Mouse (Mus musculus) adrenal gland, postnatal 25 days (tissue): ENCODE data around the gene Txk. TPM values are rescaled to one million over a fixed set of nuclear protein-coding genes. Genes with fewer than 3 reads are reported as not detected.
A peak's percentile ranks its signal among the peaks of the same experiment; 100 is the strongest.

ENCODE experiments used
- DNase-seq: peaks from one replicate; pipeline ENCODE4 v3.0.0; 2021; ENCODE audit warnings: mixed read lengths
- total RNA-seq: library from RNA; stranded (reverse); gene quantifications from 2 replicates; pipeline ENCODE4 v1.2.3, GENCODE M21; 2021

Gene Txk
- total RNA-seq, 1 experiment from 2014 or later, result not detected

DNA sequence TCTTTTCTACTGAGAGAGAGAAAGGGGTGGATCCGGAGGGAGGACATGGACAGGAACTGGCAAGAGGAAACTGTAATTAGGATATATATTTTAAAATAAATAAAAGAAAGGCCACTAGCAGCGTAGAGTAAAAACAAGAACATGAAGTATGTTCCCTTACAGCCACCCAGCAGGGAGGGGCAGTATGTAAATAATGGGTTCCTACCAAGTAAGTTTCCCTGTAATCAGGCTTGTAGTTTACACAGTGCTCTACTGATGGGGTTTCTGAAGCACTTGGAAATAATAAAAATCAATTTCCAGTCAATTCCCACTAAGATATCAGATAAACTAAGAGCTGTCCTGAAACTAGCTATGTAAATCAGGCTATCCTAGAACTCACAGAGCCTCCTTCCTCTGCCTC, 57.9 kb downstream of the Txk start:
- DNase-seq, result no peak

- DNase-seq, result no peak
These were observed 62.1 kb downstream of the Txk start for GRCm38 (mm10) chr5:72690516-72690915.

DNA sequence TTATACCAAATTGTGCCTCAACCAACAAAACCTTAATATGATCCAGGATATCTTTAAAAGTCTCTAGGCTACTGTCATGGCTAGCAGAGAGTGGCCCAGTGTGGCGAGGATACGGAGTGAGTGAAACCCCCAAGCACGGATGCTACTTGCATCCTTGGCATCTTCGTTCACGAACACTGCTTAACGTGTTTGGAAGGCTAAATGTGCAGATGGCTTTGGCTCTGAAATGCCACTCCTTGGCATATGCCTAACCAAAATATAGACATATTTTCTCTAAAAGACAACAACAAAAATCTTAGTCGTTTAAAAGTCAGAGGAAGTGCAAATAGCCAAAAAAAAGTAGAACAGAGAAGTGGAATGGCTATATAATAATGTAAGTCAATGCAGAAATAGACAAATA, 63.0 kb downstream of the Txk start:
- DNase-seq, result no peak

- DNase-seq, result no peak
These were observed 71.1 kb downstream of the Txk start for GRCm38 (mm10) chr5:72681451-72681850.

DNA sequence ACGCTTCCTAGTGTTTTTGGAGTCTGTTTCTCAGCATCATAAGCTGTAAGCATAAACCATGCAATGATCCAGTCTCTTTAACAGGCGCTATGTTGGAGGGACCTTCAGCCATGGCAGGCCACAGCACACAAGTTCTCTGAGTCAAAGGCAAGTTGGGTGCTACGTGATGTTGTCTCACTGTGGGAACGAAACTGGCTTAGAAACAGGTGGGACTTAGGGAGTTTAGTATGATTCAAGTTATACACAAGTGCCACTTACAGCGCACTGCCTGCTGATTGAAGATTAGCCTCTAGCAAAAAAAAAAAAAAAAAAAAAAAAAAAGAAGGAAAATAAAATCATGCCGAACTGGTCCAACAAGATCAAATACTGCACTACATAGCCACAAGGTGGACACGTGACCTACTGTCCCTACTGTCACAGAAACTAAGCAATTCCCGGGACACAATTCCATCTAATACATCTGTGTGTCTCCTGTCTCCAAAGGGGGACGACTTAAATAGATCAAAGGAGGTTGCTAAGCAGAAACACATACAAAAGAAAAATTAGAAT, 77.5 kb downstream of the Txk start:
- no peak for DNase-seq

DNA sequence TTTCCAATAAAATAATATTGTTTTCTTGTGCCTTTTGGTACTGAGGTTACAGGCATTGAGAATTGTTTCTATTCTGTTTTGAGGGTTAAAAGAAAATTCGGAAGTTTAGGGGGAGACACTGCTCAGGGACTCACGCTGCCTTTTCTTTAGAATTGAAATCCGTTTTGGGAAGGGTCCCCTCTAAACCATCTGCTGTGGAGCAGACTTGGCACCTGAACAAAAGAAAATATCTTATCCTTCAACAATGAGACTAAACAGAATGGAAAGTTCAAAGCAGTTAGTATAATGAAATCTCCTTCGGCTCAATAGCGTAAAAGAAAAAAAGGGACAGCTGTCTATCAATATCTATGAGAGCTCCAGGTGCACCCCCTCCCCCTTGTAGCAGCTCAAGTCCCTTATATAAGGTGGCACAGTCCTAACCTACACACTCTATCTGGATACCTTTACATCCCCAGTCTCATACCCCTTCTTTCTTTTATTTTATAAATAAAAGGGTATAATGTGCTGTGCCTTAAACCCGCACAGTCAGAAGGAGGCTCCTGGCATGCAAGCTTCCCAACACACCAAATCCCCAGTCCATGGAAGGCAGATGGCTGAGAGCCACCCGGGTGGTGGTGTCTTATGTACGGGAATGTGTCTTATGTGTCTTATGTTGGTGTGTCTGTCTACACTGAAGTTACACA, 81.4 kb downstream of the Txk start:
- no peak for DNase-seq

- no peak for DNase-seq
These were observed 84.2 kb downstream of the Txk start for GRCm38 (mm10) chr5:72668351-72668750.

GRCm38 (mm10) chr5:72666428-72666827, 86.1 kb downstream of the Txk start:
- DNase-seq, result no peak

DNA sequence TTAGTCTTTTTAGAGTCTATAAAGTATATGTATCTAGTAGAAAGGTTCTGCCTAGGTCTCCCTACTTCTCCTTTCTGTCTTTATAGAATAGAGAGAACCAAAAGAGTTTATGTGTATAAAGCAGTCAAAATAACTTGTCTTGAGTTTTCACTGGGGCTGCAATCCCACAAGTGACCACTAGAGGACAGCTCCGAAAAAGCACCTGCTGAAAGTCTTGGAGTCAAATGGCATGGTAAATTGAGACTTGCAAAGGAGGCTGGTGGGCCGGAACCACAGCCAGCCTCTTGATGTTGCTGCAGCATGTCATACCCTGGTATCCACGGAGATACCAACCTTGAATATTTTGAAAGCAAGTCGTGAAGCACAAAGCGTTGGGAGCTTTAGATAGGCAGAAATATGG, 87.3 kb downstream of the Txk start:
- DNase-seq, result peak; percentile 44

- no peak for DNase-seq
These were observed 87.7 kb downstream of the Txk start for GRCm38 (mm10) chr5:72664854-72665253.

DNA sequence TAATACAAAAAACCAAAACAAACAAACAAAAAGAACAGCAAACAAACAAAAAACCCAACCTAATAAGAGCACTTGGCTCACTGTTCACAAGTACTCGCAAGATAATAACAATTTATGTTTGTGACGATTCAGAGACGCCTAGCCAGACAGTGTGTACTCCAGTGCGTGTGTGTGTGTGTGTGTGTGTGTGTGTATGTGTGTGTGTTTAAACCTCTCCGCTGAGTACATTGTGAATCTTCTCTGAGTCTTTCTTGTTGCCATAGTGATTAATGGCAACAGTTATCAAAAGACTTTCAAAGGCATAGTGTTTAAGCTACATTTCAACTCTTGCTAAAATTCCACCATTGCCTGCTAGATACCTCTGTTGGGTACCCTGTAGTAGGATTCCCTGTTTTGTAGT, 88.5 kb downstream of the Txk start:
- DNase-seq, result no peak

DNA sequence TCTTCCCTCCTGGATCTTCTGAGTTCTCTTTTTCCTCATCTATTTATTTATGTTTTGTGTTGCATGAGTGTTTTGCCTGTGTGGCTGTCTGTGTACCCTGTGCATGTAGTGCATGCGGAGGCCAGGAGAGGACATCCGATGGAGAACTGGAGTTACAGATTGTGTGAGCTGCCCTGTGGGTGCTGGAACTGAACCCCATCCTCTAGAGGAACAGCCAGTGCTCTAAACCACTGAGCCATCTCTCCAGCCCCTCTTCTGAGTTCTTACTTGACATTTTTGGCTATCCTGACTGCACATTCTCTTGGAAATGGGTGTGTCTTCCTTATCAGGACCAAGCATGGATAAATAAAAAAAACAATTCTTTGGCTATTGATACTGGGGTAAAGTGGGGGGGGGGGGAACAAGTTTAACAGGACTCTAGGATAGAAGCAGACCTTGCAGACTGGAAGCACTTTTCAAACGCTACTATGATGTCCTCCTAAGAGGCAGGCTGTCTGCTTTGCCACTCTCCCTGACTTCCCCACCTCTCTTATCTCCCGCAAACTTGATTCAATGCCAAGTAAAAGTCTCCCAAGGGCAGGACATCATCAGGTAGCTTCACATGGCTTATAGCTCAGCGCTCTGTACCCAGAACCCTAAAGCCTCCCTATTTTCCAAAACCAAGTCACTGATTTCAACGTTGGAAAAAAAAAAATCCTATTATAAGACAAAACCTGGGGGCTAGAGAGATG, 91.4 kb downstream of the Txk start:
- no peak for DNase-seq

- DNase-seq, result no peak
These were observed 94.2 kb downstream of the Txk start for GRCm38 (mm10) chr5:72658375-72658774.

- no peak for DNase-seq
These were observed 96.2 kb downstream of the Txk start for GRCm38 (mm10) chr5:72656270-72656791.

DNA sequence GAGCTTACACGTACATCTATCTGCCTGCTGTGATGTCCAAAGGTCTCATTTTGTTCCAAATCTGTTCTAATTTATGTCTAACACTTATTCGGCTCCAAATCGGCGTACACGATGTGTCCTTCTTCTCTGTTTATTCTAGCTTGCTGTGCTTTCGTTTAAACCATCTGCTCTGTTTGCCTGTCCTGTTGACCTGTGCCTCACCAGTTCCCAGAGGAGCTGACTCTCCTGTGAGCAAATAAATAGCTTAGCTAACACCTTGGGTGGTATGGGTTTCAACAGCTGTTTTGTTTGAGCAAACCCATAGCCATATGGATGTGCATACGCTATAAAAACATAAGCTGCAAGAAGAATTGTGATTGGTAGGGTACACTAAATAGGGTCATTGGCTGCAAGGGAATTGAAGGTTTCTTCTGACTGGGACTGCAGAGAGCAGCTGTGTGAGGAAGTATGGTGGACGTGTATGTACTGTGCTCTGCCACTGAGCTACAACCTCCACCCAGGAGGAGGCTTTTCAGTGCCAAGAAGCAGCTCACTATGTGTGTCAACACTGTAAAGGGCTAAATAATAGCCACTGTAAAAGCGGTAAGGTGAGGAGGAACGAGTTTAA, 99.4 kb downstream of the Txk start:
- DNase-seq, result no peak

DNA sequence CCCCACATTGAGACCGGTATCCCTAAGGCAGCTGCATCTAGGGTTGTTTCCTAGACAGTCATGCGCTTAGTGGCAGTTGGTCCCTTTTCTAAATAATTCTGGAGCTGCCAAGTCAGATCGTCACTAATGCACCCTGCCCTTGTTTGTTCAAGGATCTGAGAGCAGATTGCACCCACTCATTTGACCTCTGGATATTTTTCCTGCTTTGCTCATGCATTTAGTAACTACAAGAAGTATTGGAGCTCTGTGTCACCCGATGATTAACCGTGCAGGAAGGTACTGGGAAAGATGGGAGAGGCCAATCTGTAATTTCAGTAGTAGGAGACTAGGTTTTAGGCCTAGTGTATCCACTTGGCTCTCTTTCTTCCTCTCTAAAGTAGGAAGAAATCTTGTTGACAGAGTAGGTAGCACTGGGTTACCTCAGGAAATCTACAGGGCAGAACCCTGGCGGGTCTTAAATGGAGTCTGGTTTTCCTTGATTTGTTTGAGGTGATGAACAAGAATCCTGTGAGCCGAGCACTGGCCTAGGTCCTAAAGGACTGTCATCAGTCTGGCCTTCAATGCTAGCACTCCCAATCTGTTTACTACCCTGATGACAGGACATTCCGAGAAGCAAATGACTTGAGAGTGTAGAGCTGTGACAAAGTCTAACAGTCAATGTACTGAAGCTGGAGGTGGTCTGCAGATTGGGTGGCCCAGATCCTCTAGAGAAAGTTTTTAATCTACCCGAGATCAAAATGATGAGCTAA, 103.4 kb downstream of the Txk start:
- no peak for DNase-seq

DNA sequence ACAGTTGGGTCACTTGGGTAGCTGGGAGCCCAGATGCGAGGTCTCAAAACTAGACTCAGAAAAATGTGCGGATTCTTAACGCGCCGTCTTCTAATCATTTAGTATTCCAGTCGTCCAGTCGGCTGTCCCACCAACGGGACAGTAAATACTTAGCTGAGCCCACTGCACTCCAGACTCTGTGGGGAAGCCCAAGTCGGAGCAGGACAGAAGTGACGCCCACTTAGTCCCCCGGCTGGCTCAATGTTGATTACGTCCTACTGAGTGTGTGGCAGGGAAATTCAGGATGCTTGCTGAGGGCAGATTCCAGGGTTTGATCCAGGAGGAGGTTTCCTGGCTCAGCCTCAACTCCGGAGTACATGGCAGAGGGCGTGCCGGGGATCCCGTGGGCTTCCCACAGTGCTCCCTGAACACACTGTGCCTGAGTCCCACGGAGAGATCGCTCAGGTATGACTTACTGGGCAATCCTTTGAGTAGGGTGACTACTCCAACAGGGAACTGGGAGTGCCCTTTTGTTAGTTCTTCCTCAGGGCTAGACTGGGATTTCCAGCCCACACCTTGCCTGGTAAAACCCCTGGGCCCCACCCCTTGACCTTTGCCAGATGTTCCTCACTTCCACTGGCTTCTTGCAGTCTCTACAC, 104.5 kb downstream of the Txk start:
- no peak for DNase-seq

DNA sequence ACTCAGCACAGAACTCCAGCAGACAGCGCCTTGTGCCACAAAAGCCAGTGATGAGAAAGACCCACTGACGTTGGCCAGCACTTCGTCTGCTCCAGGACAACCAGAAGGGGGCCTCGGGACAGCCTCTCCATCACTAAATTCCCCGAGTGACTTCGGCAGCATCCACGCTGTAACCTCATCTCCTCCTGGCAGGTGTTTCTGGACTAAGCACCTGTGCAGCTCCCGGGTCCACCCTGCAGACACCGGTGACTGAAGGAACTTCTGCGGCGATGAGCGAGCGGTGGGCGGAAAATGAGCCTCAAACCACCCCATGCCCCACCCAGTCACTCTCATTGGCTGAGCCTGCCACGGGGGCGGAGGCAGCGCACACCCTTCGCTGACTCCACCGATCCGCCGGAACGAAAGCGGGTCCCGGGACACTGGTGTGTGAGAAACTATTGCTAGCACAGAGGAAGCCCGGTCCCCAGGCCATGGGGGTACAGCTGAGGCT, 105.1 kb downstream of the Txk start, which contains the start of gene Nipal1:
TSS of gene Nipal1 (plus strand) at position 378 of the 490 bp plus-strand sequence.
- DNase-seq, result peak; percentile 76

DNA sequence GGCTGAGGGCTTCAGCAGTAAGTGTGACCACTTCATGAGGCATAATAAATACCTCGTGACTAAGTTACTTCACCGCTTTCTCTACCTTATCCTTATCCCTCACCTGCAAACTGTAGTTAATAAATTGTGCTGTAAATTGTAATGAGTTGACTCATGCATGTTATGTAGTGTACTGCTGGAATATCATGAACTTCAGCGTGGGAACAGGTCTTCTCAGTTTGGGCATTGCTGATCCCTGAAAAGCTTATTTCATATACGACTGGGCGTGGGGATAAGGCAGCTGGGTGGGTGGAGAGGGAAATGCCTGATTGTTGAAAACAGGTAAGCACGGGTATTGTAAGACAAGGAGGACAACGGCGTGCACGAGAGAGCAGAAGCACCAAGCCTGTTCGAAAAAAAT, 105.6 kb downstream of the Txk start:
- DNase-seq, result no peak

GRCm38 (mm10) chr5:72646131-72646530, 106.4 kb downstream of the Txk start:
- DNase-seq, result no peak
